Mouse (Mus musculus) stomach, postnatal 0 days (tissue): ENCODE data around the gene Tnr.

Source experiments
- CTCF ChIP-seq: IDR thresholded peaks from 2 replicates; pipeline ENCODE4 v1.5.1; 2016; ENCODE audit warnings: antibody characterized with exemption, low read depth, mild to moderate bottlenecking, moderate library complexity
- EP300 ChIP-seq: optimal IDR thresholded peaks from 2 replicates; pipeline ENCODE3; 2016; ENCODE audit warnings: antibody characterized with exemption

DNA sequence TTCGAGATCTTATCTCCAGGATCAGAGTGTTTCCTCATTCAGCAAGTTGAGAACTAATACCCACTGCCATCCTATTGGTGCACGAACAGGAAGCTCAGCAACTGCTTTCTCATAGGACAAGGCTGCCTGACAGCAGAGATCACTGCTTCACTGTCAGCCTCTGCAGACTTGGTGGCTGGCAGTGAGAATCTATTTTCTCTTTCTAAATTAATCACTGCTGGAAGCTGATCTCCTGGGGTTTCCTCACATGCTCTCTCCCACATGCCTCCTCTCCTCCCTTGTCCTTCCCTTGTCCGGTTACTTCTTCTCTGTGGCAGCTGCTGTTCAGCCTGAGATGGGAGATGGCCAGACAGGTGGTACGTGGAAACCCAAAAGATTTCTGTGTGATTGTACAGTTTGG is 60.3 kb downstream of the Tnr start:
- no peak for TF ChIP-seq EP300
- no peak for TF ChIP-seq CTCF
